In genomic region chr16:4495861-4496260, GRCm38 (mm10) we compare ENCODE assay signal across 10 mouse cellular contexts. TPM values are rescaled to one million over a fixed set of nuclear protein-coding genes. Genes with fewer than 3 reads are reported as not detected.
DNase-seq lines count a peak whose midpoint lies in the region; ATAC-seq lines count a peak whose summit lies in the region.
"Had no signal": no experiment of that assay in that cellular context is flagged by ENCODE, and none has a peak within 500 bp of the region (broad histone marks: within the 10 kb centered on the region; RNA-seq: fewer than 3 reads in every experiment).

No protein-coding gene starts in this region.

- peaks cover 3% of the 10 kb centered on the region; the same call in 1 of the 2 replicates for H3K36me3 ChIP-seq in forebrain, embryonic 15.5 days

- no peak for ATAC-seq in forebrain, embryonic 15.5 days (replicated peaks)
- ATAC-seq: midbrain, embryonic 13.5 days had no signal

- no peaks in the 10 kb centered on the region for H3K4me1 ChIP-seq in forebrain, embryonic 15.5 days
- H3K4me1 ChIP-seq: midbrain, embryonic 13.5 days had no signal

- no peaks in the 10 kb centered on the region for H3K9me3 ChIP-seq in forebrain, embryonic 15.5 days
- H3K9me3 ChIP-seq: midbrain, embryonic 13.5 days had no signal

- H3K4me3 ChIP-seq in forebrain, embryonic 15.5 days = no peak overlapping the region
- H3K4me3 ChIP-seq: midbrain, embryonic 13.5 days had no signal

- DNase-seq in gastrocnemius, adult 18-20 months (ENCODE audit: low spot score) = peak; percentile 41
- no peak for DNase-seq in gastrocnemius, postnatal 36 days
- peak; percentile 54 for DNase-seq in ovary, adult 18-20 months (ENCODE audit: low spot score)
- DNase-seq in ovary, postnatal 10 days (ENCODE audit: low spot score) = no peak
- DNase-seq in brain, adult 2 months (ENCODE audit: low read depth, low spot score) = peak; percentile 29
- DNase-seq in kidney, postnatal 4 days = peak; percentile 45 to 67
- no peak for DNase-seq in adipocyte (ENCODE audit: low spot score)

- 88% methylated on average over 5 of the region's 5 CpGs for WGBS in forebrain, embryonic 15.5 days

- intact Hi-C loops in gastrocnemius, postnatal 36 days (cut with DNase I) = no loop called here

- no peak overlapping the region for H3K27ac ChIP-seq in forebrain, embryonic 15.5 days (replicated peaks)
- H3K27ac ChIP-seq: kidney, postnatal 0 days; midbrain, embryonic 13.5 days had no signal

- H3K9ac ChIP-seq in forebrain, embryonic 15.5 days (replicated peaks) = no peak overlapping the region
- H3K9ac ChIP-seq: midbrain, embryonic 13.5 days had no signal

- H3K4me2 ChIP-seq in forebrain, embryonic 15.5 days (replicated peaks) = no peak overlapping the region
- H3K4me2 ChIP-seq: midbrain, embryonic 13.5 days had no signal

- H3K27me3 ChIP-seq in forebrain, embryonic 15.5 days = no peaks in the 10 kb centered on the region
- H3K27me3 ChIP-seq: midbrain, embryonic 13.5 days had no signal

RNA-seq across cellular contexts. Expression of gene Srl, which starts 45.8 kb away (rescaled TPM):
- total RNA-seq in gastrocnemius, adult 18-20 months (2021) = 1,000 to 10,000 TPM; 1,111 to 1,154 TPM
- 1,000 to 10,000 TPM; 1,182 to 1,390 TPM for total RNA-seq in gastrocnemius, postnatal 36 days (2021)
- polyA plus RNA-seq in forebrain, embryonic 15.5 days (2015; fragmentation: Nextera tagmentation; extraction: Ambion mirVana) = 40.1 and 40.2 TPM in 2 replicates

Comparison
In these comparisons a context has a peak if more than half of its experiments do, and no peak if none do; other contexts are left out.
1. DNase-seq: peak in gastrocnemius, adult 18-20 months (single experiment), ovary, adult 18-20 months (single experiment), brain, adult 2 months (single experiment) and kidney, postnatal 4 days (2 of 2); none in gastrocnemius, postnatal 36 days (0 of 2), ovary, postnatal 10 days (single experiment) and adipocyte (single experiment).